In the genomic region with DNA sequence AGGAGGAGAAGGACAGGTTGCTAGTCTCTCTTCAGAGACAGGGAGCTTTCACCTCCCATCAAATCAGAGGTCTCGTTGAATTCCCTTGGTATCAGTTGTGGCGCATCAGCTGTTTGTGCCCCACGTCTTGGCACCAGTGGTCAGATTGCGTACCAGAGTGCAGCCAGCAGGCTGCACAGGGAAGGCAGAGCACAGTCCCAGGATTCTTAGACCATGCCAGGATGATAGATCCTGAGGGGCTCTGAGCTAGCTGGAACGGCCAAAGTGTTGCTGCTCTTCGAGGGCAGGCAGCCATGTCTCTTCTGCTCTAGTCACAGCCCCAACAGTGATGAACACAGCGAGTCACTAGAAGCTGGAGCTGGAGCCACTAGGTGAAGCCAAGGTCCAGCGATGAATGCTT, we compare ENCODE assay signal across 26 mouse cellular contexts.
"Had no signal": no experiment of that assay in that cellular context is flagged by ENCODE, and none has a peak within 500 bp of the region (broad histone marks: within the 10 kb centered on the region; RNA-seq: fewer than 3 reads in every experiment).

No protein-coding gene starts in this region.

- H3K4me2 ChIP-seq: heart, embryonic 11.5 days; heart, embryonic 13.5 days; heart, embryonic 15.5 days; hindbrain, embryonic 12.5 days; hindbrain, embryonic 14.5 days; kidney, embryonic 15.5 days; limb, embryonic 13.5 days; limb, embryonic 15.5 days; liver, embryonic 12.5 days had no signal

- DNase-seq: gastrocnemius, postnatal 14 days; gastrocnemius, postnatal 36 days; heart, adult 11 months; heart, adult 2 months; heart, postnatal 14 days; heart, postnatal 36 days; kidney, adult 11 months; kidney, adult 2 months; kidney, adult 9 months; kidney, postnatal 14 days; kidney, postnatal 36 days; layer of hippocampus, adult 9-11 months; layer of hippocampus, postnatal 36 days had no signal

- H3K4me3 ChIP-seq: heart, adult 2 months; heart, embryonic 13.5 days; heart, embryonic 15.5 days; hindbrain, embryonic 12.5 days; kidney, embryonic 15.5 days; limb, embryonic 13.5 days; limb, embryonic 15.5 days; liver, embryonic 12.5 days had no signal

- H3K4me1 ChIP-seq: heart, embryonic 13.5 days; heart, embryonic 15.5 days; limb, embryonic 15.5 days; liver, embryonic 12.5 days had no signal

- H3K27ac ChIP-seq: heart, adult 2 months; heart, embryonic 13.5 days; heart, embryonic 15.5 days; hindbrain, embryonic 12.5 days; hindbrain, embryonic 14.5 days; kidney, embryonic 15.5 days; kidney, postnatal 0 days; limb, embryonic 13.5 days; limb, embryonic 15.5 days; liver, embryonic 12.5 days; liver, embryonic 14.5 days had no signal

- H3K36me3 ChIP-seq: heart, embryonic 13.5 days; heart, embryonic 15.5 days; hindbrain, embryonic 12.5 days; kidney, embryonic 15.5 days; limb, embryonic 13.5 days; limb, embryonic 15.5 days; liver, embryonic 12.5 days had no signal

- H3K9ac ChIP-seq: heart, embryonic 13.5 days; heart, embryonic 15.5 days; hindbrain, embryonic 12.5 days; hindbrain, embryonic 14.5 days; kidney, embryonic 15.5 days; limb, embryonic 13.5 days; limb, embryonic 15.5 days; liver, embryonic 12.5 days; liver, embryonic 14.5 days had no signal

- H3K9me3 ChIP-seq: heart, embryonic 13.5 days; heart, embryonic 15.5 days; hindbrain, embryonic 12.5 days; kidney, embryonic 15.5 days; limb, embryonic 13.5 days; limb, embryonic 15.5 days; liver, embryonic 12.5 days had no signal

- ATAC-seq: hindbrain, embryonic 16.5 days; intestine, embryonic 16.5 days; liver, embryonic 12.5 days had no signal
